Mouse (Mus musculus) kidney, postnatal 0 days (tissue): ENCODE measurements around the gene Acap2. TPM values are rescaled to one million over a fixed set of nuclear protein-coding genes. Genes with fewer than 3 reads are reported as not detected.

Experiments used
- ATAC-seq: fragments of 200-750 bp; cut with Nextera tagmentation; replicated peaks from 2 replicates; pipeline ENCODE4 v1.8.0; 2017; ENCODE audit warnings: low read depth, moderate number of reproducible peaks, moderate TSS enrichment, moderate library complexity; ENCODE audit not compliant: low FRiP score
- DNase-seq: peaks from one replicate; pipeline ENCODE4 v3.0.0-alpha.2; 2016; ENCODE audit warnings: low spot score
- H3K27ac ChIP-seq: fragments of 300-500 bp; sonication (generic); 2 replicates; pipeline ENCODE4 v1.5.1; 2014; ENCODE audit warnings: mild to moderate bottlenecking
- H3K27me3 ChIP-seq: fragments of 300-500 bp; sonication (generic); 2 replicates; pipeline ENCODE4 v1.6.1; 2014; ENCODE audit warnings: low read length, mixed read lengths; ENCODE audit not compliant: insufficient read depth
- H3K36me3 ChIP-seq: fragments of 300-500 bp; sonication (generic); 2 replicates; pipeline ENCODE4 v1.6.1; 2014; ENCODE audit warnings: low read length, mixed read lengths; ENCODE audit not compliant: insufficient read depth
- H3K4me1 ChIP-seq: fragments of 300-500 bp; sonication (generic); replicated peaks from 2 replicates; pipeline ENCODE4 v1.6.1; 2014; ENCODE audit warnings: antibody characterized with exemption, low read length, mixed read lengths; ENCODE audit not compliant: insufficient read depth
- H3K4me2 ChIP-seq: fragments of 300-500 bp; sonication (generic); 2 replicates; pipeline ENCODE4 v1.6.1; 2014; ENCODE audit warnings: mild to moderate bottlenecking, low read length, moderate library complexity, mixed read lengths
- H3K4me3 ChIP-seq: fragments of 300-500 bp; sonication (generic); replicated peaks from 2 replicates; pipeline ENCODE4 v1.5.1; 2014; ENCODE audit warnings: low read depth, low read length
- H3K9ac ChIP-seq: fragments of 300-500 bp; sonication (generic); 2 replicates; pipeline ENCODE4 v1.6.1; 2014; ENCODE audit warnings: low read depth, low read length
- H3K9me3 ChIP-seq: fragments of 300-500 bp; sonication (generic); replicated peaks from 2 replicates; pipeline ENCODE4 v1.6.1; 2016; ENCODE audit warnings: low read length, inconsistent platforms, mixed read lengths
- CTCF ChIP-seq: IDR thresholded peaks from 2 replicates; pipeline ENCODE4 v1.5.1; 2016; ENCODE audit warnings: antibody characterized with exemption, low read depth, mild to moderate bottlenecking, moderate library complexity
- WGBS: fragments of 180-500 bp; shearing (Covaris S2); extraction: QIAGEN DNeasy Blood & Tissue Kit; methylation state at CpG from one replicate; pipeline ENCODE4 v1.1.7; 2014; 5-methylcytosine and 5-hydroxymethylcytosine counted together
- polyA plus RNA-seq: library from polyadenylated mRNA; unstranded; fragments of >200 nt; fragmentation: Nextera tagmentation; extraction: Ambion mirVana; gene quantifications from 2 replicates; pipeline ENCODE4 v1.2.1, GENCODE M21; 2015

Gene Acap2
- polyA plus RNA-seq, 1 experiment from 2014 or later, result 12.9 TPM

DNA sequence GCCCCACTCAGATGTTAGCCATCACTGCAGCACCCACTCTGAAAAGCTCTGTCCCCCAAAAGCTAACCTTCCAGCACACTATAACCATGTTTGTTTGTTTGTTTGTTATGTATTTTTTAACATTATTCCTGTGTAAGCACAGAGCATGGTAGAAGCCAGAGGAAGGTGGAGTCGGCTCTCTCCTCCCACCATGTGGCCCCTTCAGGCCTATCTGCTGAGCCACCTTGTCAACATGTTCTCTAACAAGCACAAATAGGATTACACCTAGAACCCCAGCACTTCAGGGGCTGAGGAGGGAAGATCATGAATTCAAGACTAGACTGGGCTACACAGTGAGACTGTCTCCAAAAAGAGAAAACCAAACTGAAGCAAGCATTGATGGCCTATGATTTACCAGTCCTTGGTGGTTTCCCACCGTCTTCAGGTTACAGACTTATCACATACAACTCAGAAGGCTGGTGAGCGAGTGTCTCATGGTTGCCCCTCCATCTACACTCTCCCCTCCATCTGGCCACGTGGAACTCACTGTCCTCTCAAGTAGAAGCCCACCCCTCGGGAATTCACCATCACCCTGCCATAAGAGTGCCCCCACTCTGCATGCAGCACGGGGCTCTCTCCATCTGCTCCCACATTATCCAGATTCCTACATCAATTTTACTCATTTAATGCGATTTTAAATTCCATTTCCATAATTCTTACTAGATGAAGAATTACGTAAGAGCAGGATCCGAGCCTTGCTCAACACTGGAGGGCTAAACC lies 26.0 kb downstream of the Acap2 start:
- no peak for TF ChIP-seq CTCF
- ATAC-seq (no peak), DNase-seq (no peak)
- H3K36me3 ChIP-seq, result no peaks in the 10 kb centered on the region
- H3K4me3 ChIP-seq, result no peak overlapping the region
- 83% methylated on average over 9 of the region's 9 CpGs for WGBS
- no peak overlapping the region for H3K27ac ChIP-seq
- no peaks in the 10 kb centered on the region for H3K27me3 ChIP-seq
- no peaks in the 10 kb centered on the region; the same call in 1 of the 2 replicates for H3K4me1 ChIP-seq
- H3K9me3 ChIP-seq, result no peaks in the 10 kb centered on the region
- H3K4me2 ChIP-seq, result no peak overlapping the region
- H3K9ac ChIP-seq, result no peak overlapping the region

DNA sequence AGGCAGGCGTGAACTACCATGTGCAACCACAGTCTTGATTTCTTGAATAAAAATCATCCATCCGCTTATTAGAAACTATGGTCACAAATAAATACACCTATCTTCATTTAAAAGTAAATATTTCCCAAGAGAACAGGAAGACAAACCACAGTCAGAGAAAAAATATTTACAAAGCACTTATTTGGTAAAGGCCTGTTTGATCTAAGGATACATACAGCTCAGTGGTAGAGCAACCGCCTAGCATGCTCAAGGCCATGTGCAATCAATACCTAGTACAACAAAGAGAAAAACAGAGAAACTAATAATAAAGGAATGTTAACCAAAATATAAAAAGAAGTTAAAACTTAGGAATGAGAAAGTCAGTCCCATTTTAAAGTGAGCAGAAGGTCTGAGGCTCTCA lies 28.8 kb downstream of the Acap2 start:
- Histone ChIP-seq H3K27me3 (no peaks in the 10 kb centered on the region), H3K36me3 (no peaks in the 10 kb centered on the region), H3K27ac (no peak overlapping the region), H3K4me3 (no peak overlapping the region), H3K4me2 (no peak overlapping the region), H3K9me3 (no peaks in the 10 kb centered on the region), H3K9ac (no peak overlapping the region), H3K4me1 (no peaks in the 10 kb centered on the region; the same call in 1 of the 2 replicates)
- ATAC-seq (no peak), DNase-seq (no peak)
- TF ChIP-seq CTCF, result no peak
- WGBS, result 95% methylated on average over 3 of the region's 3 CpGs

DNA sequence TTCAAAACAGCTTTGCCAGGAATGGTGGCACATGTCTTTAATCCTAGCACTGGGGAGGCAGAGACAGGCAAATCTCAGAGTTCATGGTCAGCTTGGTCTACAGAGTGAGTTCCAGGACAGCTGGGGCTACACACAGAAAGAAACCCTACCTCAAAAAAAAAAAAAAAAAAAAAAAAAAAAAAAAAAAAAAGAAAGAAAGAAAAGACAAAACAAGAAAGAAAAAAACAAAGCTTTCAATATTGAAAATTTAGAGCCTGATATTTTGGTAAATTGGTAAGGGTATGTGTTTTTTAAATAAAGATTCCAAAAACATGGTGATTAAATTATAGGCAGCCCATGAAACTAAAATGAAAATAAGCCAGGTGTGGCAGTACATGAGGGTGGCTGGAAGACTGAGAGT lies 29.6 kb downstream of the Acap2 start:
- Histone ChIP-seq H3K27me3 (no peaks in the 10 kb centered on the region), H3K4me2 (no peak overlapping the region), H3K4me3 (no peak overlapping the region), H3K9ac (no peak overlapping the region), H3K9me3 (no peaks in the 10 kb centered on the region), H3K4me1 (no peaks in the 10 kb centered on the region; the same call in 1 of the 2 replicates), H3K36me3 (no peaks in the 10 kb centered on the region), H3K27ac (no peak overlapping the region)
- TF ChIP-seq CTCF, result no peak
- no peak for ATAC-seq
- no peak for DNase-seq

DNA sequence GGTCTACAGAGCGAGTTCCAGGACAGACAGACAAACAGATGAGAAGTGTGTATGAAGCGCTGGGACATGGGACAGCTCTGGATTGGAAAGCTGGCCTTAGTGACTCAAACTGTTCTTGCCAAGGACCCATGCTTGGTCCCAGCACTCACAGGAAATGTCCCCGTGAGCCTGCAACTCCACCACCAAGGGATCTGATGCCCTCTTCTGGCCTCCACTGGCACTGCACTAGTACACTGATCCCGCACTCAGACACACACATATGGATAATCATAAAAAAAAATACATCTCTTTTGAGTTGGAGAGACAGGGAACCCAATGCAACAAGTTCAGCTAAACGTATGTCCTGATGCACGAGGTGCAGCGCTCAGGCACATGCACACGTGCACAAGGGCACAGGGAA lies 30.7 kb downstream of the Acap2 start:
- WGBS, result 97% methylated on average over 8 of the region's 8 CpGs
- TF ChIP-seq CTCF, result peak; percentile 40; the same call in 1 of the 2 replicates
- Histone ChIP-seq H3K9me3 (no peaks in the 10 kb centered on the region), H3K9ac (no peak overlapping the region), H3K4me1 (peaks cover 6% of the 10 kb centered on the region; the same call in 1 of the 2 replicates), H3K4me3 (no peak overlapping the region), H3K27ac (no peak overlapping the region), H3K27me3 (no peaks in the 10 kb centered on the region), H3K36me3 (no peaks in the 10 kb centered on the region), H3K4me2 (no peak overlapping the region)
- ATAC-seq, result no peak
- DNase-seq, result no peak

DNA sequence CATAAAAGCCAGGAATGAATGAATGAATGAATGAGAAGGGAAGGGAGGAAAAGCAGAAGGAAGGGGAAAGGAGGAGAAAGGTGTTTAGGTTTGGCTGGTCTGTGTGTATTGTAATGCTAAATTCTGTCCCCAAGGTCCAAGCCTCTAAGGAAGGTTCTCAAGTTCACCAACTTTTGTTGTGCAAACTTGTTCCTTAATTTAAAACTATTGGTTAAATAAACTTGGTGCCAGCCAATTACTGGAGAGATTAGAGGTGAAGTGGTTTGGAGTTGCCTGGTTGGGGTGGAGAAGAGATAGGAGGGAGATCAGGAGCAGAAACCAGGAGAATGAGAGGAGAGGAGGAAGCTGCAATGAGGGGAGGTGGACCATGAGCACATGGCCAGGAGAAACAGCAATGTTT lies 31.4 kb downstream of the Acap2 start:
- Histone ChIP-seq H3K9me3 (no peaks in the 10 kb centered on the region), H3K4me2 (no peak overlapping the region), H3K27ac (no peak overlapping the region), H3K9ac (no peak overlapping the region), H3K4me1 (peaks cover 6% of the 10 kb centered on the region; the same call in 1 of the 2 replicates), H3K27me3 (no peaks in the 10 kb centered on the region), H3K36me3 (no peaks in the 10 kb centered on the region), H3K4me3 (no peak overlapping the region)
- DNase-seq (no peak), ATAC-seq (no peak)
- no peak for TF ChIP-seq CTCF

DNA sequence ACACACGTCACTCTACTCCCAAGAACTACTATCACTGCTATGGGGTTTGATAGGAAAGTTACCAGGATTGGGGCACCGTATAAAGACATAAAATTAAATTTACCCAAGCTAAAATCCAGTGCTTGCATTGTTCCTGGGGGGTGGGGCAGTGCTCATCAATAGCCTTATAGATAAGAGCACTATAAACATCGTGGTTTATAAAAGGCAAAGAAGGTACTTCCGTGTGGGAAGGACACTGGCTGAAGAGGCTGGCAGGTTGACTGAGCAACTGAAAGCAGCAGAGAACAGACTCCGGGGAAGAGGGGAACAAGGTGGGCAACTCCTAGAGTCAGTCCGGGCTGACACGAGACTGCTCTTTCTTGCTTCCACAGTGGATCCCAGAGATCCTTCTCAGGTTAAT lies 33.1 kb downstream of the Acap2 start:
- no peaks in the 10 kb centered on the region for H3K36me3 ChIP-seq
- no peak for TF ChIP-seq CTCF
- H3K27me3 ChIP-seq, result no peaks in the 10 kb centered on the region
- ATAC-seq, result no peak
- peaks cover 6% of the 10 kb centered on the region; the same call in 1 of the 2 replicates for H3K4me1 ChIP-seq
- no peak overlapping the region for H3K27ac ChIP-seq
- H3K4me2 ChIP-seq, result no peak overlapping the region
- H3K9ac ChIP-seq, result no peak overlapping the region
- WGBS, result 52% methylated on average over 7 of the region's 7 CpGs
- no peaks in the 10 kb centered on the region for H3K9me3 ChIP-seq
- H3K4me3 ChIP-seq, result no peak overlapping the region
- no peak for DNase-seq
